Mouse (Mus musculus) liver, embryonic 14.5 days (tissue): ENCODE data around the gene Cntd1. TPM values are rescaled to one million over a fixed set of nuclear protein-coding genes. Genes with fewer than 3 reads are reported as not detected.

Experiments
- ATAC-seq: fragments of 200-750 bp; cut with Nextera tagmentation; 2 replicates; pipeline ENCODE4 v1.8.0; 2017; ENCODE audit warnings: moderate number of reproducible peaks, mild to moderate bottlenecking, moderate library complexity; ENCODE audit not compliant: insufficient read depth
- DNase-seq, 3 experiments: peaks; one replicate each; pipeline ENCODE4 v3.0.0-alpha.2; 2012 to 2013; ENCODE audit warnings: low read depth in 3 of 3, low spot score in 3 of 3
- H3K27ac ChIP-seq: fragments of 300-500 bp; sonication (generic); 2 replicates; pipeline ENCODE4 v1.5.1; 2014; ENCODE audit warnings: moderate library complexity, mild to moderate bottlenecking, control low read depth, inconsistent platforms
- H3K27me3 ChIP-seq: fragments of 300-500 bp; sonication (generic); 2 replicates; pipeline ENCODE4 v1.6.1; 2014; ENCODE audit warnings: mild to moderate bottlenecking, low read length, moderate library complexity; ENCODE audit not compliant: control insufficient read depth, insufficient read depth
- H3K36me3 ChIP-seq: fragments of 300-500 bp; sonication (generic); replicated peaks from 2 replicates; pipeline ENCODE4 v1.6.1; 2014; ENCODE audit warnings: low read depth; ENCODE audit not compliant: control insufficient read depth, insufficient read depth
- H3K4me1 ChIP-seq, 2 experiments: fragments of 200-500 bp in 1 of 2; fragments of 300-500 bp in 1 of 2; sonication (generic) in 1 of 2; replicated peaks; 2 replicates each; pipeline ENCODE4 v1.6.1; 2012 to 2014; ENCODE audit warnings: antibody characterized with exemption in 1 of 2, inconsistent platforms in 1 of 2, low read length in 1 of 2; ENCODE audit not compliant: control insufficient read depth in 2 of 2, insufficient read depth in 2 of 2
- H3K4me2 ChIP-seq: fragments of 300-500 bp; sonication (generic); 2 replicates; pipeline ENCODE4 v1.6.1; 2014; ENCODE audit warnings: low read depth, mild to moderate bottlenecking, control low read depth, moderate library complexity
- H3K4me3 ChIP-seq, 2 experiments: fragments of 200-500 bp in 1 of 2; fragments of 300-500 bp in 1 of 2; sonication (generic) in 1 of 2; 2 replicates each; pipeline ENCODE4 v1.5.1; 2012 to 2014; ENCODE audit warnings: low read depth in 2 of 2, low read length in 2 of 2, mild to moderate bottlenecking in 2 of 2, control low read depth in 1 of 2, inconsistent platforms in 1 of 2, moderate library complexity in 1 of 2; ENCODE audit not compliant: insufficient read depth in 1 of 2
- H3K9ac ChIP-seq: fragments of 300-500 bp; sonication (generic); replicated peaks from 2 replicates; pipeline ENCODE4 v1.6.1; 2014; ENCODE audit warnings: mild to moderate bottlenecking, control low read depth, moderate library complexity
- H3K9me3 ChIP-seq: fragments of 300-500 bp; sonication (generic); 2 replicates; pipeline ENCODE4 v1.6.1; 2016; ENCODE audit warnings: low read length, mixed read lengths; ENCODE audit not compliant: control insufficient read depth
- CTCF ChIP-seq: IDR thresholded peaks from 2 replicates; pipeline ENCODE4 v1.5.1; 2016; ENCODE audit warnings: antibody characterized with exemption, low read depth, control low read depth
- EP300 ChIP-seq: IDR thresholded peaks from 2 replicates; pipeline ENCODE4 v1.6.1; 2016; ENCODE audit warnings: antibody characterized with exemption, low read depth
- WGBS: fragments of 180-500 bp; shearing (Covaris S2); extraction: QIAGEN DNeasy Blood & Tissue Kit; methylation state at CpG from one replicate; pipeline ENCODE4 v1.1.7; 2014; ENCODE audit not compliant: insufficient replicate concordance; 5-methylcytosine and 5-hydroxymethylcytosine counted together
- polyA plus RNA-seq, 2 experiments: library from polyadenylated mRNA; depleted of rRNA in 1 of 2; stranded (reverse) in 1 of 2; unstranded in 1 of 2; fragments of >200 nt; fragmentation: Nextera tagmentation in 1 of 2; extraction: Ambion mirVana in 1 of 2; gene quantifications; 2 replicates each; pipeline versions ENCODE4 v1.2.1 to v1.2.3; 2012 to 2014

The Cntd1 gene
- polyA plus RNA-seq, 2 experiments: 0.68 to 0.72 TPM

GRCm38 (mm10) chr11:101260826-101261380, 17.9 kb upstream of the Cntd1 start:
- Histone ChIP-seq H3K9me3 (no peaks in the 10 kb centered on the region), H3K4me1 (peaks cover 20 to 28% of the 10 kb centered on the region in 2 experiments), H3K4me3 (peak overlapping the region; percentile 64 to 76), H3K36me3 (peaks cover 3% of the 10 kb centered on the region), H3K27ac (peak overlapping the region; percentile 72), H3K9ac (peak overlapping the region; percentile 88), H3K27me3 (peaks cover 40% of the 10 kb centered on the region), H3K4me2 (peak overlapping the region; percentile 97)
- ATAC-seq (no peak), DNase-seq (no peak)
- TF ChIP-seq EP300 (no peak), CTCF (no peak)
- under 1% methylated on average over 30 of the region's 30 CpGs for WGBS

GRCm38 (mm10) chr11:101262272-101262967, 16.4 kb upstream of the Cntd1 start:
- peaks cover 3% of the 10 kb centered on the region for H3K36me3 ChIP-seq
- ATAC-seq: no peak
- WGBS: 5% methylated on average over 24 of the region's 24 CpGs
- H3K9me3 ChIP-seq: no peaks in the 10 kb centered on the region
- peaks cover 48% of the 10 kb centered on the region for H3K27me3 ChIP-seq
- no peak for TF ChIP-seq EP300
- 0 out of 2 replicates have a peak, but pooled peaks have one; percentile 15 for TF ChIP-seq CTCF
- no peak for DNase-seq
- H3K27ac ChIP-seq: no peak overlapping the region
- peak overlapping the region; percentile 97 for H3K4me2 ChIP-seq
- peak overlapping the region; percentile 64 to 76 for H3K4me3 ChIP-seq
- H3K9ac ChIP-seq: peak overlapping the region; percentile 36; the same call in 1 of the 2 replicates
- H3K4me1 ChIP-seq: peaks cover 20 to 28% of the 10 kb centered on the region in 2 experiments

- DNase-seq (no peak), ATAC-seq (no peak)
- no peak overlapping the region for H3K4me3 ChIP-seq
- H3K4me2 ChIP-seq: peak overlapping the region; percentile 97; the same call in 1 of the 2 replicates
- peaks cover 20 to 25% of the 10 kb centered on the region in 2 experiments for H3K4me1 ChIP-seq
- no peak for TF ChIP-seq CTCF
- no peak for TF ChIP-seq EP300
- no peak overlapping the region for H3K9ac ChIP-seq
- H3K9me3 ChIP-seq: no peaks in the 10 kb centered on the region
- whole genome bisulfite sequencing: 14% methylated on average over 32 of the region's 32 CpGs
- no peak overlapping the region for H3K27ac ChIP-seq
- H3K27me3 ChIP-seq: peaks cover 48% of the 10 kb centered on the region
- no peaks in the 10 kb centered on the region; the same call in 1 of the 2 replicates for H3K36me3 ChIP-seq
Measured at GRCm38 (mm10) chr11:101263138-101263988, 15.4 kb upstream of the Cntd1 start.

- Histone ChIP-seq H3K4me1 (peaks cover 14 to 22% of the 10 kb centered on the region in 2 experiments), H3K9me3 (no peaks in the 10 kb centered on the region), H3K27ac (no peak overlapping the region), H3K9ac (no peak overlapping the region), H3K36me3 (no peaks in the 10 kb centered on the region; the same call in 1 of the 2 replicates), H3K4me2 (no peak overlapping the region), H3K4me3 (no peak overlapping the region), H3K27me3 (peaks cover 48% of the 10 kb centered on the region)
- WGBS: 40% methylated on average over 3 of the region's 3 CpGs
- no peak for TF ChIP-seq EP300
- ATAC-seq: no peak
- no peak for DNase-seq
Measured at GRCm38 (mm10) chr11:101263989-101264280, 14.9 kb upstream of the Cntd1 start.

GRCm38 (mm10) chr11:101264954-101265471, 13.8 kb upstream of the Cntd1 start:
- Histone ChIP-seq H3K4me2 (no peak overlapping the region), H3K27ac (no peak overlapping the region), H3K9me3 (no peaks in the 10 kb centered on the region), H3K4me1 (peaks cover 10 to 20% of the 10 kb centered on the region in 2 experiments), H3K4me3 (no peak overlapping the region), H3K27me3 (peaks cover 48% of the 10 kb centered on the region), H3K9ac (no peak overlapping the region), H3K36me3 (no peaks in the 10 kb centered on the region)
- DNase-seq: no peak
- no peak for ATAC-seq
- 11% methylated on average over 31 of the region's 31 CpGs for WGBS
- no peak for TF ChIP-seq EP300
- no peak for TF ChIP-seq CTCF
